Mouse (Mus musculus) ES-Bruce4 (cell line): ENCODE measurements around the gene Prss27. TPM values are rescaled to one million over a fixed set of nuclear protein-coding genes. Genes with fewer than 3 reads are reported as not detected.

ENCODE experiments used
- H3K27ac ChIP-seq: 2 replicates; pipeline ENCODE4 v1.5.1; 2012; ENCODE audit warnings: low read length, inconsistent platforms; ENCODE audit not compliant: insufficient read depth
- H3K27me3 ChIP-seq: 2 replicates; pipeline ENCODE4 v1.6.1; 2012; ENCODE audit warnings: mild to moderate bottlenecking, low read length, inconsistent platforms; ENCODE audit not compliant: control insufficient read depth, poor library complexity, insufficient read depth, severe bottlenecking
- H3K36me3 ChIP-seq: 2 replicates; pipeline ENCODE4 v1.6.1; 2012; ENCODE audit warnings: inconsistent platforms, mild to moderate bottlenecking, low read length, moderate library complexity; ENCODE audit not compliant: control insufficient read depth, poor library complexity, insufficient read depth, severe bottlenecking
- H3K4me1 ChIP-seq: one replicate; pipeline ENCODE4 v1.8.1; 2011; ENCODE audit warnings: low read length; ENCODE audit not compliant: control insufficient read depth, insufficient read depth
- H3K4me3 ChIP-seq: 2 replicates; pipeline ENCODE4 v1.5.1; 2011; ENCODE audit warnings: low read depth, mild to moderate bottlenecking, low read length
- H3K9ac ChIP-seq: 2 replicates; pipeline ENCODE4 v1.6.1; 2012; ENCODE audit warnings: low read depth, mild to moderate bottlenecking, inconsistent platforms; ENCODE audit not compliant: poor library complexity, severe bottlenecking
- H3K9me3 ChIP-seq: replicated peaks from 2 replicates; pipeline ENCODE4 v1.6.1; 2012; ENCODE audit warnings: mild to moderate bottlenecking, low read length, inconsistent platforms; ENCODE audit not compliant: control insufficient read depth, poor library complexity, insufficient read depth, severe bottlenecking
- CTCF ChIP-seq: IDR thresholded peaks from one replicate; pipeline ENCODE4 v1.8.1; 2011; ENCODE audit warnings: low read depth, low read length
- EP300 ChIP-seq: IDR thresholded peaks from 2 replicates; pipeline ENCODE4 v1.6.1; 2011; ENCODE audit warnings: low read depth, low read length; ENCODE audit not compliant: insufficient read depth
- POLR2A ChIP-seq: IDR thresholded peaks from one replicate; pipeline ENCODE4 v1.8.1; 2011; ENCODE audit warnings: low read length; ENCODE audit not compliant: insufficient read depth
- polyA plus RNA-seq: library from polyadenylated mRNA; stranded (reverse); fragments of >200 nt; gene quantifications from 2 replicates; pipeline ENCODE4 v1.2.4, GENCODE M21; 2011; ENCODE audit warnings: low read depth; ENCODE audit not compliant: missing spikeins, insufficient read depth, insufficient read length

Gene Prss27
- polyA plus RNA-seq, 1 experiment: not detected

- H3K4me3 ChIP-seq: peak overlapping the region; percentile 85
- no peaks in the 10 kb centered on the region; the same call in 1 of the 2 replicates for H3K36me3 ChIP-seq
- peak overlapping the region; percentile 99; the same call in 1 of the 2 replicates for H3K27ac ChIP-seq
- H3K9ac ChIP-seq: peak overlapping the region; percentile 55
- H3K4me1 ChIP-seq: peaks cover 4% of the 10 kb centered on the region
- no peaks in the 10 kb centered on the region for H3K27me3 ChIP-seq
- TF ChIP-seq EP300 (peak; percentile 67; the same call in 1 of the 2 replicates), POLR2A (no peak)
- no peaks in the 10 kb centered on the region for H3K9me3 ChIP-seq
Observed at GRCm38 (mm10) chr17:24021375-24022199, 16.4 kb upstream of the Prss27 start.

- Histone ChIP-seq H3K27ac (no peak overlapping the region), H3K9me3 (no peaks in the 10 kb centered on the region), H3K27me3 (no peaks in the 10 kb centered on the region), H3K4me3 (no peak overlapping the region), H3K9ac (no peak overlapping the region), H3K36me3 (no peaks in the 10 kb centered on the region), H3K4me1 (peaks cover 3% of the 10 kb centered on the region)
- no peak for TF ChIP-seq POLR2A
- TF ChIP-seq EP300: no peak
- no peak for TF ChIP-seq CTCF
Observed at GRCm38 (mm10) chr17:24029477-24029876, 8.5 kb upstream of the Prss27 start.

GRCm38 (mm10) chr17:24030551-24030950, 7.4 kb upstream of the Prss27 start:
- no peak for TF ChIP-seq POLR2A
- TF ChIP-seq EP300: no peak
- TF ChIP-seq CTCF: no peak
- Histone ChIP-seq H3K27ac (no peak overlapping the region), H3K36me3 (no peaks in the 10 kb centered on the region), H3K27me3 (no peaks in the 10 kb centered on the region), H3K9me3 (no peaks in the 10 kb centered on the region), H3K4me3 (peak overlapping the region; percentile 75), H3K9ac (peak overlapping the region; percentile 68), H3K4me1 (peaks cover 3% of the 10 kb centered on the region)

GRCm38 (mm10) chr17:24035087-24035486, 2.9 kb upstream of the Prss27 start:
- no peaks in the 10 kb centered on the region for H3K36me3 ChIP-seq
- no peaks in the 10 kb centered on the region for H3K9me3 ChIP-seq

GRCm38 (mm10) chr17:24036954-24037353, 990 bp upstream of the Prss27 start:
- H3K9me3 ChIP-seq: no peaks in the 10 kb centered on the region
- no peak overlapping the region for H3K4me3 ChIP-seq
- TF ChIP-seq POLR2A (no peak), CTCF (peak; percentile 20), EP300 (no peak)
- no peak overlapping the region for H3K27ac ChIP-seq
- no peaks in the 10 kb centered on the region for H3K36me3 ChIP-seq
- H3K9ac ChIP-seq: no peak overlapping the region
- no peaks in the 10 kb centered on the region for H3K27me3 ChIP-seq
- H3K4me1 ChIP-seq: peaks cover 2% of the 10 kb centered on the region

More at GRCm38 (mm10) chr17:24035087-24035486, 2.9 kb upstream of the Prss27 start:
- H3K4me3 ChIP-seq: no peak overlapping the region
- H3K9ac ChIP-seq: no peak overlapping the region
- H3K27me3 ChIP-seq: no peaks in the 10 kb centered on the region
- no peak overlapping the region for H3K27ac ChIP-seq
- peaks cover 2% of the 10 kb centered on the region for H3K4me1 ChIP-seq
- no peak for TF ChIP-seq POLR2A
- no peak for TF ChIP-seq EP300
- TF ChIP-seq CTCF: no peak

- no peak overlapping the region for H3K27ac ChIP-seq
- peaks cover 2% of the 10 kb centered on the region for H3K4me1 ChIP-seq
- H3K4me3 ChIP-seq: no peak overlapping the region
- H3K9ac ChIP-seq: no peak overlapping the region
- no peak for TF ChIP-seq CTCF
- TF ChIP-seq POLR2A: no peak
- TF ChIP-seq EP300: peak; percentile 32; the same call in 1 of the 2 replicates
- H3K36me3 ChIP-seq: no peaks in the 10 kb centered on the region
- no peaks in the 10 kb centered on the region for H3K9me3 ChIP-seq
- no peaks in the 10 kb centered on the region for H3K27me3 ChIP-seq
Observed at GRCm38 (mm10) chr17:24037360-24037759, 584 bp upstream of the Prss27 start.
